Mouse (Mus musculus): Measurements from ENCODE around the gene Gm6034. TPM values are rescaled to one million over a fixed set of nuclear protein-coding genes. Genes with fewer than 3 reads are reported as not detected.
"Not testable (repeated sequence)": the region's sequence is repeated elsewhere in the genome, so short reads cannot be mapped to it uniquely, and the experiment has no call there.

Gm6034 gene
- total RNA-seq, 2 experiments from 2014 or later: not detected

GRCm38 (mm10) chr17:36022922-36023321, 19.8 kb upstream of the Gm6034 start:
- no peak for DNase-seq (ENCODE audit: low spot score)

- DNase-seq (ENCODE audit: low spot score): peak; percentile 38
These were observed 18.8 kb upstream of the Gm6034 start for GRCm38 (mm10) chr17:36023710-36024654.

GRCm38 (mm10) chr17:36025197-36025596, 17.6 kb upstream of the Gm6034 start:
- no peak for DNase-seq (ENCODE audit: low spot score)

- no peak for DNase-seq (ENCODE audit: low spot score)
These were observed 16.9 kb upstream of the Gm6034 start for GRCm38 (mm10) chr17:36025901-36026300.

GRCm38 (mm10) chr17:36027663-36028062, 15.1 kb upstream of the Gm6034 start:
- DNase-seq (ENCODE audit: low spot score): no peak

GRCm38 (mm10) chr17:36028879-36029619, 13.7 kb upstream of the Gm6034 start:
- DNase-seq (ENCODE audit: low spot score): no peak

GRCm38 (mm10) chr17:36030046-36030702, 12.6 kb upstream of the Gm6034 start:
- DNase-seq (ENCODE audit: low spot score): not testable (repeated sequence)

GRCm38 (mm10) chr17:36030703-36031582, 11.8 kb upstream of the Gm6034 start:
- DNase-seq (ENCODE audit: low spot score): not testable (repeated sequence)

- DNase-seq (ENCODE audit: low spot score): peak; percentile 36
These were observed 11.0 kb upstream of the Gm6034 start for GRCm38 (mm10) chr17:36031583-36032331.

GRCm38 (mm10) chr17:36032351-36032875, 10.3 kb upstream of the Gm6034 start, which contains the start of gene H2-T23:
Gene H2-T23 (minus strand): TSS chr17:36032855.
- DNase-seq (ENCODE audit: low spot score): peak; percentile 47

- not testable (repeated sequence) for DNase-seq (ENCODE audit: low spot score)
These were observed 8.2 kb upstream of the Gm6034 start for GRCm38 (mm10) chr17:36034524-36034923.

GRCm38 (mm10) chr17:36035010-36035638, 7.6 kb upstream of the Gm6034 start:
- peak; percentile 55 for DNase-seq (ENCODE audit: low spot score)

GRCm38 (mm10) chr17:36036126-36036525, 6.6 kb upstream of the Gm6034 start:
- not testable (repeated sequence) for DNase-seq (ENCODE audit: low spot score)

- not testable (repeated sequence) for DNase-seq (ENCODE audit: low spot score)
These were observed 2.2 kb upstream of the Gm6034 start for GRCm38 (mm10) chr17:36040604-36041003.

GRCm38 (mm10) chr17:36042055-36042454, 706 bp upstream of the Gm6034 start:
- DNase-seq (ENCODE audit: low spot score): not testable (repeated sequence)

- DNase-seq (ENCODE audit: low spot score): no peak
These were observed 525 bp downstream of the Gm6034 start for GRCm38 (mm10) chr17:36043286-36043685.

GRCm38 (mm10) chr17:36057927-36058326, 15.2 kb downstream of the Gm6034 start:
- not testable (repeated sequence) for DNase-seq (ENCODE audit: low spot score)

GRCm38 (mm10) chr17:36058362-36058761, 15.6 kb downstream of the Gm6034 start, which contains the start of gene Gm11127:
Gene Gm11127 (minus strand): TSS chr17:36058371.
- not testable (repeated sequence) for DNase-seq (ENCODE audit: low spot score)

- peak; percentile 87 for DNase-seq (ENCODE audit: low spot score)
These were observed 18.1 kb downstream of the Gm6034 start for GRCm38 (mm10) chr17:36060829-36061228.
